Mouse (Mus musculus): ENCODE results near the gene Pkn2. TPM values are rescaled to one million over a fixed set of nuclear protein-coding genes. Genes with fewer than 3 reads are reported as not detected.

Gene Pkn2
- total and polyA plus RNA-seq, 3 experiments = 33.5 to 38.8 (median 34.7) TPM

GRCm38 (mm10) chr3:142773538-142774191 is 108.1 kb downstream of the Pkn2 start:
- Histone ChIP-seq H3K9ac (ENCODE audit: control insufficient read depth, low read depth, low read length, poor library complexity, severe bottlenecking) (no peak overlapping the region), H3K27ac (ENCODE audit: control insufficient read depth, low read depth, low read length) (no peak overlapping the region), H3K27me3 (ENCODE audit: control insufficient read depth in 1 of 2, insufficient read depth in 2 of 2, low read length in 2 of 2) (no peaks in the 10 kb centered on the region), H3K79me2 (ENCODE audit: control insufficient read depth, insufficient read depth, low read length, poor library complexity) (peaks cover 3% of the 10 kb centered on the region; the same call in 1 of the 2 replicates), H3K4me1 (ENCODE audit: control insufficient read depth in 1 of 2, insufficient read depth in 2 of 2, low read length in 2 of 2) (peaks cover 0 to 10% of the 10 kb centered on the region in 2 experiments; a peak in 1 of 4 replicates), H3K9me3 (replicated peaks; ENCODE audit: insufficient read depth, low read length) (no peaks in the 10 kb centered on the region), H3K4me3 (ENCODE audit: control insufficient read depth in 1 of 2, insufficient read depth in 1 of 2, low read depth in 2 of 2, low read length in 2 of 2) (no peak overlapping the region), H3K36me3 (ENCODE audit: control insufficient read depth in 1 of 2, insufficient read depth in 2 of 2, low read length in 2 of 2) (peaks cover 7 to 13% of the 10 kb centered on the region in 2 experiments)
- TF ChIP-seq CHD1 (IDR thresholded peaks at IDR 0.05; ENCODE audit: low read depth, low read length) (no peak), ZC3H11A (IDR thresholded peaks at IDR 0.05; ENCODE audit: low read depth, low read length) (peak; percentile 39; the same call in 1 of the 2 replicates), CTCF (IDR thresholded peaks at IDR 0.05 in 2 of 3, conservative IDR thresholded peaks at IDR 0.05 in 1 of 3; ENCODE audit: control insufficient read depth in 1 of 3, insufficient read depth in 1 of 3, low read depth in 2 of 3, low read length in 3 of 3, poor library complexity in 1 of 3, severe bottlenecking in 1 of 3) (peak in 2 of 3 experiments; percentile 35 to 61; a peak in 4 of 6 replicates), NELFE (IDR thresholded peaks at IDR 0.05; ENCODE audit: low read depth, low read length) (no peak), RAD21 (IDR thresholded peaks at IDR 0.05; ENCODE audit: low read depth, low read length) (peak; percentile 63), GATA1 (IDR thresholded peaks at IDR 0.05; ENCODE audit: low read depth, low read length) (0 out of 2 replicates have a peak, but pooled peaks have one; percentile 32), SMC3 (IDR thresholded peaks at IDR 0.05; ENCODE audit: low read depth, low read length) (peak; percentile 57)
- DNase-seq (ENCODE audit: low read depth, low spot score) = peak; percentile 31

- H3K9ac ChIP-seq (ENCODE audit: control insufficient read depth, low read depth, low read length, poor library complexity, severe bottlenecking) = no peak overlapping the region
- no peaks in the 10 kb centered on the region for H3K9me3 ChIP-seq (replicated peaks; ENCODE audit: insufficient read depth, low read length)
- peaks cover 19% of the 10 kb centered on the region for H3K79me2 ChIP-seq (ENCODE audit: control insufficient read depth, insufficient read depth, low read length, poor library complexity)
- peaks cover 5 to 36% of the 10 kb centered on the region in 2 experiments for H3K36me3 ChIP-seq (ENCODE audit: control insufficient read depth in 1 of 2, insufficient read depth in 2 of 2, low read length in 2 of 2)
- TF ChIP-seq ZKSCAN1 (IDR thresholded peaks at IDR 0.05; ENCODE audit: low read depth, low read length) = no peak
- no peak for TF ChIP-seq POLR2AphosphoS2 (IDR thresholded peaks at IDR 0.05; ENCODE audit: low read length)
- no peak for TF ChIP-seq CTCF (IDR thresholded peaks at IDR 0.05 in 2 of 3, conservative IDR thresholded peaks at IDR 0.05 in 1 of 3; ENCODE audit: control insufficient read depth in 1 of 3, insufficient read depth in 1 of 3, low read depth in 2 of 3, low read length in 3 of 3, poor library complexity in 1 of 3, severe bottlenecking in 1 of 3)
- no peak for TF ChIP-seq RAD21 (IDR thresholded peaks at IDR 0.05; ENCODE audit: low read depth, low read length)
- TF ChIP-seq MXI1 (IDR thresholded peaks at IDR 0.05; ENCODE audit: low read depth, low read length) = no peak
- no peak for TF ChIP-seq NRF1 (IDR thresholded peaks at IDR 0.05; ENCODE audit: insufficient read depth, low read depth, low read length, poor library complexity, severe bottlenecking)
- no peak for TF ChIP-seq SIN3A (IDR thresholded peaks at IDR 0.05; ENCODE audit: low read length)
- no peak for TF ChIP-seq HCFC1 (IDR thresholded peaks at IDR 0.05; ENCODE audit: low read depth, low read length)
- TF ChIP-seq POLR2A (IDR thresholded peaks at IDR 0.05; ENCODE audit: control insufficient read depth in 1 of 2, insufficient read depth in 1 of 2, low read depth in 1 of 2, low read length in 2 of 2, poor library complexity in 1 of 2) = no peak
- no peak for TF ChIP-seq ZC3H11A (IDR thresholded peaks at IDR 0.05; ENCODE audit: low read depth, low read length)
- no peak for TF ChIP-seq MYB (IDR thresholded peaks at IDR 0.05; ENCODE audit: low read depth, low read length)
- TF ChIP-seq RCOR1 (IDR thresholded peaks at IDR 0.05; ENCODE audit: low read depth, low read length) = no peak
- TF ChIP-seq POLR2AphosphoS5 (IDR thresholded peaks at IDR 0.05; ENCODE audit: borderline replicate concordance, low read depth, low read length) = no peak
- no peak overlapping the region for H3K27ac ChIP-seq (ENCODE audit: control insufficient read depth, low read depth, low read length)
- DNase-seq (ENCODE audit: low read depth, low spot score) = no peak
- no peaks in the 10 kb centered on the region for H3K27me3 ChIP-seq (ENCODE audit: control insufficient read depth in 1 of 2, insufficient read depth in 2 of 2, low read length in 2 of 2)
- H3K4me3 ChIP-seq (ENCODE audit: control insufficient read depth in 1 of 2, insufficient read depth in 1 of 2, low read depth in 2 of 2, low read length in 2 of 2) = no peak overlapping the region
- H3K4me1 ChIP-seq (ENCODE audit: control insufficient read depth in 1 of 2, insufficient read depth in 2 of 2, low read length in 2 of 2) = peaks cover 5 to 15% of the 10 kb centered on the region in 2 experiments; a peak in 3 of 4 replicates
Measured at GRCm38 (mm10) chr3:142770518-142770917, 111.3 kb downstream of the Pkn2 start.

All from MEL (cell line).